Mouse (Mus musculus) frontal cortex, adult 2 months (tissue): ENCODE data around the gene Rcor1. TPM values are rescaled to one million over a fixed set of nuclear protein-coding genes. Genes with fewer than 3 reads are reported as not detected.

Experiments used
- DNase-seq, 2 experiments: peaks; one replicate each; pipeline ENCODE4 v3.0.0; 2022; ENCODE audit warnings: low spot score in 1 of 2; ENCODE audit errors: extremely low spot score in 1 of 2
- polyA plus RNA-seq: library from polyadenylated mRNA; depleted of rRNA; stranded (reverse); fragments of >200 nt; gene quantifications from 2 replicates; pipeline ENCODE4 v1.2.3, GENCODE M21; 2012; rRNA removed

The Rcor1 gene
- 13.4 and 14.4 TPM in 2 replicates for polyA plus RNA-seq

GRCm38 (mm10) chr12:111038976-111039612, at the start of gene Rcor1:
TSS of gene Rcor1 (plus strand) at chr12:111039351.
- DNase-seq, result peak; percentile 99

- no peak for DNase-seq
These were observed 49.7 kb upstream of the Rcor1 start for GRCm38 (mm10) chr12:110989409-110989808.

GRCm38 (mm10) chr12:110990500-110990899, 48.7 kb upstream of the Rcor1 start:
- no peak for DNase-seq

DNA sequence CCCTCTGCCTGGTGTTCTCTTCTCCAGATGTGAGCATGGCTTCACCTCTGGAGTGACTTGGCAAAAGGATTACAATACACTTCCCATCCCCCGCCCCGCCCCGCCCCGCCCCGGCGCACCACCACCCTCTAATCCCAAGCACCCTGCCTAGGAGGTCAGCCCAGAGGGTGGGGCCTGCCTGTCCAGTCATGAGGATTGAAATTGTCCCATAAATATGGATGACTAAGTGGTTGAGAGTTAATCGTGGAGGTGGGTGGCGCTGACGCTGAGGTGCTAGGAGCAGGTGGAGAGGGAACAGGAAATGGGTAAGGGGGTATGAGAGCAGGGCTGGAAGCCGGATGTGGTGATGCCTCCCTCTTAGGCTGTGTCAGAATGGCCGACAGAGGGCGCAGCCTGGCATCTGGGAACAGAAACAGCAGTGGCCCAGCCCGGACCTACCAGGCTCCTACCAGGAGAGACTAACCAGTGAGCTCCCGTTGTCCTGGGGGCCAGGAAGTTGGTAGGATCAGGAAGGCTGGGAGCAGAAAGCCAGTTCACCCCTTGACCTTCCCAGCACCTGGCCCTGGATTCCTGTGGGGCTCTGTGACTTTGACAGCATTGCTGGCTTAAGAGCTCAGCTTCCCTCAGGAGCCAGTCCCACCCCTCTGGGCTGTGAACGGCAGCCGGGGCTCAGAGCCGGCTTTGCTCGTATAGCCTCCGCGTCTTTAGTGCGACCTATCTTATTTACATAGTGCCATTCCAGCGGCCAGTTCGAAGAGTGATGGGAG, 47.6 kb upstream of the Rcor1 start:
- peak in 1 of 2 experiments; percentile 61 for DNase-seq

- peak; percentile 74 to 95 for DNase-seq
These were observed 47.0 kb upstream of the Rcor1 start for GRCm38 (mm10) chr12:110992128-110992553.

DNA sequence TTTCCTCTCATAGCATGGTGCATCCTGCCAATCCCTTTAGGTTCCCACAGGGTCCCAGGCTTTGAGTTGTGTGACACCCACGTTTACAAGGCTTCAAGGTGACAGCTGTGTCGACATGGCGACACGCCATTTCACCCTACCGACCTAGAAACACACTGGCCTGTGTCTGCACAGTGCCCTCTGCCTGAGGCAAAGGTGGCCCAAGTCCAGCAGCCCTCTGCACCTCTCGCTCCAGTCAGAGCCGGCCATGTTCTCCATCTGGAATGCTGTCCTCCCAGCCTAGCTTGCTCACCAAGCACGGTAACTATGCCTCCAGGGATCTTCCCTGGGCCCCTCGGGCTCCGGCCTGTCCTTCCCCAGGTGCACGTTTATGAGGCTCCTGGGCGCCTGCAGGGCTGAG, 46.4 kb upstream of the Rcor1 start:
- no peak for DNase-seq

DNA sequence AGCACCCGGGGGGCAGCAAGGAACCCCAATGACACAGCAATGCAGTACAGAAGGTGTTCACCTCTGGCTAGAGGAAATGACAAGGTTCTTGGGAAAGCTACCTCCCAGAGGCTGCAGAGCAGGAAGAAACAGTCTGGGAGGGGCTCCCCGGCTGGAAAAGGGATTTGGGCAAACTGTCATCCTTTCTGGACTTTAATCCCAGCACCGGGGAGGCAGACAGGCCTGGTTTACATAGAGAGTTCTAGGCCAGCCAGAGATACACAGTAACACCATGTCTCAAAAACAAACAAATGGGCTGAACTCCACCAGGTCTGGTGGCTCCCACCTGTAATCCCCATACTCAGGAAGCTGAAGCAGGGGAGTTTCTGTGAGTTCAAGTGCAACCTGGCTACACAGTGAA, 45.9 kb upstream of the Rcor1 start:
- no peak for DNase-seq

DNA sequence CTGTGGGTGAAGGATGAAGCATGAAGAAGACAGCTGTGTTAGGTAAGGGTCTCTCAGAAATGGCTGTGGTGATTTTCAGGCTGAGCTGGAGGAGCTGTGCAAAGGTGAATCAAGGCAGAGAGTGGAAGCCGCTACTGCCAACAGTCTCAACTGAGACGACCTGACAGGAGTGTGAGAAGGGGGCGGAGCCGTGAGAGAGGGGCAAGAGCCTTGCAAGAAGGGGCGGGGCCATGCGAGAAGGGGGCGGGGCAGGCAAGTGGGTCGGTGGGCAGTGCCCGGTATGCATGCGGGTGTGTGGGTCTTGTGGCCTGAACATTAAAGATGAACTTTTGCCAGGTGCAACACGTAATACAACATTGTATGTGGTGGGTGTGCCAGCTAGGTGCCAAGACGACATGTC, 44.5 kb upstream of the Rcor1 start:
- no peak for DNase-seq

DNA sequence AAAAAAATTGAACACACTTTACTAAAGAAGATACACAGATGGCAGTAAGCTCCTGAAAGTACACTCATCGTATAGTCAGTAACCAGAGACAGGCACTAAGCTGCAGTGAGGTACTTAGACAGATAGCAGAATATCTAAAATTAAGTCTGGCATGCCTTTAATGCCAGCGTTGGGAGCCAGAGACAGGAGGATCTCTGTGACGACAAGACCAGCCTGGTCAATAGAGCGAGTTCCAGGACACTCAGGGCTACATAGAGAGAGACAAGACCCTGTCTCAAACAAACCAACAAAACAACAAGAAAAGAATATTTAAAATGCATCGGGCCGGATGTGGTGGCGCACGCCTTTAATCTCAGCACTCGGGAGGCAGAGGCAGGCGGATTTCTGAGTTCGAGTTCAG, 41.1 kb upstream of the Rcor1 start:
- DNase-seq, result no peak

GRCm38 (mm10) chr12:110999820-111000219, 39.3 kb upstream of the Rcor1 start:
- DNase-seq, result no peak

DNA sequence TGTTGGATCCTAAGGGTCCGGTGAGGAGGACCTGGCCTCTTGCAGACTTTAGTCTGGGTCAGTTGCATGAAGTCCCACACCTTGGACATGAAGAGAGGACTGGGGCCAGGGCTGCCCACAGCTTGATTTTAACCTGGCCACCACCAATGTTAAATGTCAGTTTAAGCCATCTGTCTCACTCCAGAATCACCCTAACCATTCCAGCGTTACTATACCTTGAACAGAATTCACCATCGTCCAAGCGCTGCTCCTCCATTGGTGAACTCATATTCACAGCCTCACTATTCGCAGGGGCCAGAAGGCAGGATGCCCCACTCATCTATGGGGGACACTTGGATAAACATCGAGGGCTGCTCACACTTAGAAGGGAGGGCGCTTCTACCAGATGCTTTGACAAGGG, 38.2 kb upstream of the Rcor1 start:
- no peak for DNase-seq

DNA sequence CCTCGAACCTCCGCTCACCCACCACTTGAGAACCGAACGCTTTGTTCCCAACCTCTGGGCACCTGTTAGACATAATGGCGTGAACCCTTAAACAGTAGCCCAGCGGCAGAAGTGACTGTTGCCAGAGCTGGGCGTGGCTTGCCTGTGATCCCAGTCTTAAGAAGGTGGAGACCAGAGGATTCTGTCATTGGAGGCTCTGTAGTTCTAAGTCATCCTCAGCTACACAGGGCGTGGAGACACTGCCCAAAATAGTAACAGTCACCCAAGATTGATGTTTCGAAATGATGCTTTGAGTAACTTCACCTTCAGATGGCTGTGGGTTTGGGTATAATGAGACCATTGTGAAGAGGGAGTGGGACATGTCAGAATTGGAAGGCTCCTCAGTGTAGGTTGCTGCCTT, 35.0 kb upstream of the Rcor1 start:
- no peak for DNase-seq

- no peak for DNase-seq
These were observed 33.3 kb upstream of the Rcor1 start for GRCm38 (mm10) chr12:111005803-111006202.

GRCm38 (mm10) chr12:111006339-111006738, 32.8 kb upstream of the Rcor1 start:
- no peak for DNase-seq

DNA sequence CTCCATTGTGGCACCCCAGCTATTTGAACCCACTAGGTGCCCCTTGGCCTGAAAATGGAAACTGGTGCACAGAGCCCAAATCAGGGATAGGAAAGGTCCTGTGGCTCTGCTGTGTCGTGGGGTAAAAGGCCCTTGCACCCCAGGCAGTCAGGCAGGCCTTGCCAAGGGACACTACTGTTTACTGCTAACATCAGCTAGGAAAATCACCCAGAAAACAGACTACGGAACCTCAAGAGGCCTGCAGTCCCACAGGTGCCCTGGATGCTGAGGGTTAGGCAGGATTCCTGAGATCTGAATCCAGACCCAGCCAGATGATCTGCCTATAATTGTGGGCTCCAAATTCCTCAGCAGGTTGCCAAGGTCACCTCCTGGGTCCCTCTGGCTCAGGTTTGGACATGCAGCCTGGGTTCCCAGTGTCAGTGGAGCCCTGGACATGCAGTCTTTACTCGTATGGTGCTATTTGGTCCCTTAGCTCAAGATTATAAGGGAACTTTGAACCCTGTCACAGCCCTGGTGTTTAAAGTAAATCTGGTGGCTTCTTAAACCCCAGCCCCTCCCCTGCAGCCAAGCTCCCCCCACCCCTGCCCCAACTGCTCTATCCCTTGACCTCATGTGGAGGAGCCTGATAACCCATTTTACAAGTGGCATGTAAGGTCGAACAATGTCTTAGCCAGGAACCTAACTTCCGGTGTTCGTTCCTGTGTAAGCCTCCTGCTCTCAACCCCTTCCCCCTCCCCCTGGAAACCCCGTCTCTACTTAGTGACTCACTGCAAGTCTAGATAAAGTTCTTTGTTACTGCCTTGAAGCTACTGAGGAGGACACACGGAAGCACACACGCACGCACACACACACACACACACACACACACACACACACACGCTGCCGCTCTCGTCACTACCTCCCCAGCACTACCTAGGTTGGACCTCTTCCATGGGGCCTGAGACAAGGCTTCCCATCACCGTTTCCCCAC, 31.7 kb upstream of the Rcor1 start:
- DNase-seq, result no peak

- no peak for DNase-seq
These were observed 30.4 kb upstream of the Rcor1 start for GRCm38 (mm10) chr12:111008500-111009490.

GRCm38 (mm10) chr12:111009615-111010257, 29.4 kb upstream of the Rcor1 start:
- no peak for DNase-seq

GRCm38 (mm10) chr12:111016807-111017206, 22.3 kb upstream of the Rcor1 start:
- DNase-seq, result no peak

DNA sequence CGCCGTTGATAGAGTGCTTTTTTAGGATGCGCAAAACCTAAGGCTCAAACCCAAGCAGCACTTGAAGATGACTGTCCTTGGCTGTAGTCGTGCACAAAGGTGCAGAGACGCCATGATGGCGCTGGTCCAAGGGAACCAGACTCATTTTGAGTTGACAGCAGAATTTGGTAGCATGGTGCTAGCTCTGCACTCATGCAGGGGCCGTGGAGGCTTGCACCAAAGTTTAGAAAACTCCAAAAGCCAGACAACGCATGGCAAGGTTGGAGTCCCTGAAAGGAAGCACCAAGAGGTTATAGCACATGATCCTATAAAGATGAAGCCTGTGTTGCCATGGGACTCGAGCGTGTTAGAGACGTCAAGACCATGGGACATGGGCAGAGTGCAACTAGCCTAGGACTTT, 21.1 kb upstream of the Rcor1 start:
- DNase-seq, result no peak
